Mouse (Mus musculus) macrophage (primary cell): ENCODE data around the gene 4930438A08Rik. TPM values are rescaled to one million over a fixed set of nuclear protein-coding genes. Genes with fewer than 3 reads are reported as not detected.
A peak's percentile ranks its signal among the peaks of the same experiment; 100 is the strongest.

ENCODE experiments used
- H3K27ac ChIP-seq: fragments of 350-480 bp; formaldehyde crosslinking; 2 replicates; pipeline ENCODE4 v1.9.0; 2021
- H3K36me3 ChIP-seq: fragments of 350-480 bp; formaldehyde crosslinking; 2 replicates; pipeline ENCODE4 v1.9.0; 2021; ENCODE audit errors: inconsistent target
- H3K4me3 ChIP-seq: fragments of 350-480 bp; formaldehyde crosslinking; 2 replicates; pipeline ENCODE4 v1.9.0; 2021; ENCODE audit errors: inconsistent target
- H3K79me2 ChIP-seq: fragments of 350-480 bp; formaldehyde crosslinking; 2 replicates; pipeline ENCODE4 v1.9.0; 2021; ENCODE audit errors: inconsistent target
- WGBS: methylation state at CpG from one replicate; pipeline ENCODE4 v1.1.7; 2026; ENCODE audit warnings: inconsistent platforms; ENCODE audit not compliant: missing documents; 5-methylcytosine and 5-hydroxymethylcytosine counted together
- polyA plus RNA-seq: library from polyadenylated mRNA; stranded (reverse); fragments of 250-400 nt; gene quantifications from 3 replicates; pipeline ENCODE4 v1.2.4, GENCODE M21; 2018; ENCODE audit warnings: inconsistent platforms

The 4930438A08Rik gene
- polyA plus RNA-seq, 1 experiment from 2014 or later, result 0.17 TPM

GRCm38 (mm10) chr11:58323570-58324340, 49.2 kb downstream of the 4930438A08Rik start:
- WGBS, result 20% methylated on average over 24 of the region's 24 CpGs
- H3K36me3 ChIP-seq, result peaks cover 13% of the 10 kb centered on the region
- H3K79me2 ChIP-seq, result peaks cover 52% of the 10 kb centered on the region
- H3K4me3 ChIP-seq, result peak overlapping the region; percentile 54
- peak overlapping the region; percentile 54 for H3K27ac ChIP-seq

GRCm38 (mm10) chr11:58324614-58325229, 50.1 kb downstream of the 4930438A08Rik start:
- no peak overlapping the region for H3K27ac ChIP-seq
- peaks cover 6% of the 10 kb centered on the region; the same call in 1 of the 2 replicates for H3K36me3 ChIP-seq
- peaks cover 61% of the 10 kb centered on the region for H3K79me2 ChIP-seq
- 90% methylated on average over 3 of the region's 3 CpGs for WGBS
- no peak overlapping the region for H3K4me3 ChIP-seq

- Histone ChIP-seq H3K27ac (no peak overlapping the region), H3K4me3 (no peak overlapping the region), H3K36me3 (0 out of 2 replicates have a peak, but pooled peaks cover 6% of the 10 kb centered on the region), H3K79me2 (peaks cover 71% of the 10 kb centered on the region)
- whole genome bisulfite sequencing, result 91% methylated on average over 3 of the region's 3 CpGs
Observed at GRCm38 (mm10) chr11:58326781-58327180, 52.2 kb downstream of the 4930438A08Rik start.

- H3K4me3 ChIP-seq, result peak overlapping the region; percentile 100
- H3K79me2 ChIP-seq, result peaks cover 90% of the 10 kb centered on the region
- H3K27ac ChIP-seq, result peak overlapping the region; percentile 90
- WGBS, result under 1% methylated on average over 21 of the region's 21 CpGs
- 0 out of 2 replicates have a peak, but pooled peaks cover 6% of the 10 kb centered on the region for H3K36me3 ChIP-seq
Observed at GRCm38 (mm10) chr11:58329906-58330275, 55.3 kb downstream of the 4930438A08Rik start.

GRCm38 (mm10) chr11:58330276-58331148, 55.9 kb downstream of the 4930438A08Rik start, which contains the start of the genes Zfp672 and Sh3bp5l:
Zfp672 (minus strand) TSS chr11:58330339.
Sh3bp5l (plus strand) TSS chr11:58330724.
- Histone ChIP-seq H3K79me2 (peaks cover 87% of the 10 kb centered on the region), H3K36me3 (0 out of 2 replicates have a peak, but pooled peaks cover 6% of the 10 kb centered on the region), H3K4me3 (peak within 1 kb of the TSS; percentile 100), H3K27ac (peak within 1 kb of the TSS; percentile 90)
- under 1% methylated on average over 52 of the region's 52 CpGs for WGBS

- Histone ChIP-seq H3K4me3 (peak overlapping the region; percentile 100), H3K27ac (peak overlapping the region; percentile 90), H3K36me3 (peaks cover 6% of the 10 kb centered on the region; the same call in 1 of the 2 replicates), H3K79me2 (peaks cover 81% of the 10 kb centered on the region)
- 19% methylated on average over 10 of the region's 10 CpGs for WGBS
Observed at GRCm38 (mm10) chr11:58331149-58331495, 56.5 kb downstream of the 4930438A08Rik start.

GRCm38 (mm10) chr11:58331546-58331945, 56.9 kb downstream of the 4930438A08Rik start:
- 76% methylated on average over 6 of the region's 6 CpGs for WGBS
- Histone ChIP-seq H3K27ac (no peak overlapping the region), H3K36me3 (peaks cover 10% of the 10 kb centered on the region; the same call in 1 of the 2 replicates)

GRCm38 (mm10) chr11:58334746-58335145, 60.1 kb downstream of the 4930438A08Rik start:
- Histone ChIP-seq H3K4me3 (no peak overlapping the region), H3K27ac (no peak overlapping the region), H3K36me3 (peaks cover 27% of the 10 kb centered on the region), H3K79me2 (peaks cover 45% of the 10 kb centered on the region)
- WGBS, result 98% methylated on average over 3 of the region's 3 CpGs

More at GRCm38 (mm10) chr11:58331546-58331945, 56.9 kb downstream of the 4930438A08Rik start:
- H3K4me3 ChIP-seq, result peak overlapping the region; percentile 100
- peaks cover 77% of the 10 kb centered on the region for H3K79me2 ChIP-seq

Other genes with a start within 250 kb of the 4930438A08Rik start
- gene Gm12248, start 181.7 kb upstream of the 4930438A08Rik start, polyA plus RNA-seq, result not detected in 3 replicates
- gene Cnot8, start 170.6 kb upstream of the 4930438A08Rik start, polyA plus RNA-seq, result 35.8 to 41.5 TPM (median 36.2 TPM) in 3 replicates
- 4.7 to 12.0 TPM (median 5.4 TPM) in 3 replicates for gene Gemin5, start 106.3 kb upstream of the 4930438A08Rik start, polyA plus RNA-seq
- gene Mrpl22, start 103.1 kb upstream of the 4930438A08Rik start, polyA plus RNA-seq, result 36.9 to 51.5 TPM (median 42.8 TPM) in 3 replicates
- 25.7 to 94.8 TPM (median 34.2 TPM) in 3 replicates for gene Igtp, start 75.2 kb upstream of the 4930438A08Rik start, polyA plus RNA-seq
- 32.0 to 97.2 TPM (median 40.6 TPM) in 3 replicates for gene Irgm2, start 75.2 kb upstream of the 4930438A08Rik start, polyA plus RNA-seq
- 2.9 to 5.3 TPM (median 4.7 TPM) in 3 replicates for gene Zfp692, start 32.3 kb downstream of the 4930438A08Rik start, polyA plus RNA-seq
- 7.9 to 19.4 TPM (median 9.7 TPM) in 3 replicates for gene Zfp672, start 55.5 kb downstream of the 4930438A08Rik start, polyA plus RNA-seq
- 6.4 to 11.1 TPM (median 8.6 TPM) in 3 replicates for gene Sh3bp5l, start 55.9 kb downstream of the 4930438A08Rik start, polyA plus RNA-seq
- gene Lypd8, start 104.2 kb downstream of the 4930438A08Rik start, polyA plus RNA-seq, result not detected in 3 replicates
- not detected in 3 replicates for gene 1810065E05Rik, start 146.3 kb downstream of the 4930438A08Rik start, polyA plus RNA-seq
- gene Gm12253, start 157.8 kb downstream of the 4930438A08Rik start, polyA plus RNA-seq, result not detected in 3 replicates
- gene Lypd9, start 178.1 kb downstream of the 4930438A08Rik start, polyA plus RNA-seq, result not detected in 3 replicates
- gene Olfr30, start 187.5 kb downstream of the 4930438A08Rik start, polyA plus RNA-seq, result not detected in 3 replicates
- gene Olfr332, start 217.8 kb downstream of the 4930438A08Rik start, polyA plus RNA-seq, result not detected in 3 replicates
- gene Olfr331, start 227.8 kb downstream of the 4930438A08Rik start, polyA plus RNA-seq, result not detected in 3 replicates